Mouse (Mus musculus) stomach, embryonic 15.5 days (tissue): Measurements from ENCODE around the gene Cpne9. TPM values are rescaled to one million over a fixed set of nuclear protein-coding genes. Genes with fewer than 3 reads are reported as not detected.

ENCODE experiments used
- ATAC-seq: fragments of 200-750 bp; cut with Nextera tagmentation; 2 replicates; pipeline ENCODE4 v1.8.0; 2017; ENCODE audit warnings: low read depth, moderate number of reproducible peaks, moderate TSS enrichment; ENCODE audit not compliant: insufficient read depth, low FRiP score
- H3K27ac ChIP-seq: fragments of 300-500 bp; sonication (generic); 2 replicates; pipeline ENCODE4 v1.5.1; 2015; ENCODE audit warnings: mild to moderate bottlenecking, inconsistent platforms
- H3K27me3 ChIP-seq: fragments of 300-500 bp; sonication (generic); replicated peaks from 2 replicates; pipeline ENCODE4 v1.6.1; 2015; ENCODE audit warnings: inconsistent platforms
- H3K36me3 ChIP-seq: fragments of 300-500 bp; sonication (generic); 2 replicates; pipeline ENCODE4 v1.6.1; 2015; ENCODE audit warnings: inconsistent platforms
- H3K4me1 ChIP-seq: fragments of 300-500 bp; sonication (generic); 2 replicates; pipeline ENCODE4 v1.6.1; 2015; ENCODE audit warnings: inconsistent platforms
- H3K4me2 ChIP-seq: fragments of 300-500 bp; sonication (generic); 2 replicates; pipeline ENCODE4 v1.6.1; 2015; ENCODE audit warnings: mild to moderate bottlenecking, inconsistent platforms
- H3K4me3 ChIP-seq: fragments of 300-500 bp; sonication (generic); replicated peaks from 2 replicates; pipeline ENCODE4 v1.5.1; 2015; ENCODE audit warnings: inconsistent platforms
- H3K9ac ChIP-seq: fragments of 300-500 bp; sonication (generic); 2 replicates; pipeline ENCODE4 v1.6.1; 2015; ENCODE audit warnings: inconsistent platforms
- H3K9me3 ChIP-seq: fragments of 300-500 bp; sonication (generic); 2 replicates; pipeline ENCODE4 v1.6.1; 2016; ENCODE audit warnings: inconsistent platforms
- WGBS: fragments of 180-500 bp; shearing (Covaris S2); methylation state at CpG from one replicate; pipeline ENCODE4 v1.1.7; 2015; 5-methylcytosine and 5-hydroxymethylcytosine counted together
- polyA plus RNA-seq: library from polyadenylated mRNA; unstranded; fragments of >200 nt; fragmentation: Nextera tagmentation; extraction: Ambion mirVana; gene quantifications from 2 replicates; pipeline ENCODE4 v1.2.1, GENCODE M21; 2015

The Cpne9 gene
- polyA plus RNA-seq: 0.22 and 0.23 TPM in 2 replicates

GRCm38 (mm10) chr6:113282101-113282802 is at the start of gene Cpne9:
Gene Cpne9 (plus strand): TSS chr6:113282307.
- peak; percentile 64 for ATAC-seq
- 2% methylated on average over 37 of the region's 37 CpGs for WGBS
- peaks cover 7% of the 10 kb centered on the region for H3K4me1 ChIP-seq

GRCm38 (mm10) chr6:113235141-113235540 is 47.0 kb upstream of the Cpne9 start:
- H3K4me1 ChIP-seq: peaks cover 14% of the 10 kb centered on the region
- H3K27me3 ChIP-seq: no peaks in the 10 kb centered on the region
- no peak overlapping the region for H3K4me3 ChIP-seq
- no peak for ATAC-seq
- H3K9me3 ChIP-seq: no peaks in the 10 kb centered on the region
- no peak overlapping the region for H3K27ac ChIP-seq
- no peak overlapping the region for H3K9ac ChIP-seq
- WGBS: 69% methylated on average over 5 of the region's 5 CpGs
- no peak overlapping the region for H3K4me2 ChIP-seq
- peaks cover 5% of the 10 kb centered on the region; the same call in 1 of the 2 replicates for H3K36me3 ChIP-seq

More at GRCm38 (mm10) chr6:113282101-113282802, at the start of gene Cpne9:
- Histone ChIP-seq H3K4me3 (peak within 1 kb of the TSS; percentile 16; the same call in 1 of the 2 replicates), H3K9ac (no peak within 1 kb of the TSS), H3K36me3 (0 out of 2 replicates have a peak, but pooled peaks cover 6% of the 10 kb centered on the region), H3K4me2 (peak within 1 kb of the TSS; percentile 40), H3K27ac (no peak within 1 kb of the TSS), H3K27me3 (peaks cover 37% of the 10 kb centered on the region), H3K9me3 (no peaks in the 10 kb centered on the region)

GRCm38 (mm10) chr6:113237542-113238270 is 44.4 kb upstream of the Cpne9 start, which contains the start of gene Mtmr14:
Gene Mtmr14 (plus strand): TSS chr6:113237843.
- ATAC-seq: peak; percentile 99
- peak within 1 kb of the TSS; percentile 97 for H3K4me3 ChIP-seq
- no peaks in the 10 kb centered on the region for H3K9me3 ChIP-seq
- no peaks in the 10 kb centered on the region for H3K27me3 ChIP-seq
- peaks cover 14% of the 10 kb centered on the region for H3K4me1 ChIP-seq
- 0% methylated on average over 55 of the region's 55 CpGs for WGBS
- peaks cover 5% of the 10 kb centered on the region; the same call in 1 of the 2 replicates for H3K36me3 ChIP-seq
- peak within 1 kb of the TSS; percentile 82 for H3K9ac ChIP-seq
- peak within 1 kb of the TSS; percentile 55; the same call in 1 of the 2 replicates for H3K27ac ChIP-seq
- H3K4me2 ChIP-seq: peak within 1 kb of the TSS; percentile 84

- Histone ChIP-seq H3K4me3 (peak overlapping the region; percentile 97), H3K27ac (no peak overlapping the region), H3K36me3 (peaks cover 5% of the 10 kb centered on the region; the same call in 1 of the 2 replicates), H3K9me3 (no peaks in the 10 kb centered on the region), H3K27me3 (no peaks in the 10 kb centered on the region), H3K4me1 (peaks cover 14% of the 10 kb centered on the region), H3K4me2 (peak overlapping the region; percentile 84), H3K9ac (peak overlapping the region; percentile 82; the same call in 1 of the 2 replicates)
- no peak for ATAC-seq
- 28% methylated on average over 6 of the region's 6 CpGs for WGBS
These were observed 43.7 kb upstream of the Cpne9 start for GRCm38 (mm10) chr6:113238442-113238841.

GRCm38 (mm10) chr6:113242753-113243152 is 39.4 kb upstream of the Cpne9 start:
- Histone ChIP-seq H3K36me3 (peaks cover 5% of the 10 kb centered on the region), H3K4me2 (no peak overlapping the region), H3K9ac (no peak overlapping the region), H3K4me3 (no peak overlapping the region), H3K27me3 (no peaks in the 10 kb centered on the region), H3K27ac (no peak overlapping the region), H3K4me1 (peaks cover 11% of the 10 kb centered on the region), H3K9me3 (no peaks in the 10 kb centered on the region)
- ATAC-seq: no peak
- WGBS: 86% methylated on average over 1 of the region's 1 CpGs

GRCm38 (mm10) chr6:113245585-113245984 is 36.5 kb upstream of the Cpne9 start:
- WGBS: 84% methylated on average over 2 of the region's 2 CpGs
- peaks cover 2% of the 10 kb centered on the region; the same call in 1 of the 2 replicates for H3K36me3 ChIP-seq
- no peaks in the 10 kb centered on the region for H3K9me3 ChIP-seq
- no peak overlapping the region for H3K4me2 ChIP-seq
- H3K27me3 ChIP-seq: no peaks in the 10 kb centered on the region
- ATAC-seq: no peak
- H3K4me3 ChIP-seq: no peak overlapping the region
- no peak overlapping the region for H3K27ac ChIP-seq
- H3K4me1 ChIP-seq: no peaks in the 10 kb centered on the region
- no peak overlapping the region for H3K9ac ChIP-seq

GRCm38 (mm10) chr6:113250786-113251185 is 31.3 kb upstream of the Cpne9 start:
- peaks cover 26% of the 10 kb centered on the region for H3K36me3 ChIP-seq
- 81% methylated on average over 5 of the region's 5 CpGs for WGBS
- no peak overlapping the region for H3K27ac ChIP-seq
- ATAC-seq: no peak
- no peaks in the 10 kb centered on the region for H3K9me3 ChIP-seq
- no peaks in the 10 kb centered on the region for H3K27me3 ChIP-seq
- no peaks in the 10 kb centered on the region for H3K4me1 ChIP-seq
- H3K4me2 ChIP-seq: no peak overlapping the region
- no peak overlapping the region for H3K4me3 ChIP-seq
- no peak overlapping the region for H3K9ac ChIP-seq

GRCm38 (mm10) chr6:113251921-113252320 is 30.2 kb upstream of the Cpne9 start:
- H3K36me3 ChIP-seq: peaks cover 31% of the 10 kb centered on the region
- H3K4me1 ChIP-seq: no peaks in the 10 kb centered on the region
- H3K4me3 ChIP-seq: no peak overlapping the region
- ATAC-seq: no peak
- no peaks in the 10 kb centered on the region for H3K9me3 ChIP-seq
- no peak overlapping the region for H3K4me2 ChIP-seq
- H3K9ac ChIP-seq: no peak overlapping the region
- H3K27me3 ChIP-seq: no peaks in the 10 kb centered on the region
- no peak overlapping the region for H3K27ac ChIP-seq

- H3K4me3 ChIP-seq: no peak overlapping the region
- no peaks in the 10 kb centered on the region for H3K4me1 ChIP-seq
- H3K27me3 ChIP-seq: no peaks in the 10 kb centered on the region
- H3K36me3 ChIP-seq: peaks cover 47% of the 10 kb centered on the region
- no peaks in the 10 kb centered on the region for H3K9me3 ChIP-seq
- no peak overlapping the region for H3K9ac ChIP-seq
- ATAC-seq: no peak
- H3K27ac ChIP-seq: no peak overlapping the region
- no peak overlapping the region for H3K4me2 ChIP-seq
These were observed 27.2 kb upstream of the Cpne9 start for GRCm38 (mm10) chr6:113254899-113255298.

GRCm38 (mm10) chr6:113261174-113261858 is 20.8 kb upstream of the Cpne9 start:
- Histone ChIP-seq H3K9ac (no peak overlapping the region), H3K4me3 (no peak overlapping the region), H3K27ac (no peak overlapping the region), H3K27me3 (no peaks in the 10 kb centered on the region), H3K36me3 (peaks cover 53% of the 10 kb centered on the region), H3K4me2 (no peak overlapping the region), H3K4me1 (no peaks in the 10 kb centered on the region), H3K9me3 (no peaks in the 10 kb centered on the region)
- no peak for ATAC-seq
- 83% methylated on average over 8 of the region's 8 CpGs for WGBS

- no peaks in the 10 kb centered on the region for H3K9me3 ChIP-seq
- ATAC-seq: no peak
- no peak overlapping the region for H3K4me2 ChIP-seq
- no peak overlapping the region for H3K9ac ChIP-seq
- H3K27ac ChIP-seq: no peak overlapping the region
- no peaks in the 10 kb centered on the region for H3K4me1 ChIP-seq
- WGBS: 87% methylated on average over 6 of the region's 6 CpGs
- H3K36me3 ChIP-seq: peaks cover 52% of the 10 kb centered on the region
- no peak overlapping the region for H3K4me3 ChIP-seq
- no peaks in the 10 kb centered on the region for H3K27me3 ChIP-seq
These were observed 18.6 kb upstream of the Cpne9 start for GRCm38 (mm10) chr6:113263531-113263930.
